Mouse (Mus musculus) lung, postnatal 0 days (tissue): ENCODE results near the gene Spata16.

Experiments used
- CTCF ChIP-seq: IDR thresholded peaks from 2 replicates; pipeline ENCODE4 v1.5.1; 2016; ENCODE audit warnings: antibody characterized with exemption, mild to moderate bottlenecking
- EP300 ChIP-seq: IDR thresholded peaks from 2 replicates; pipeline ENCODE4 v1.6.1; 2016; ENCODE audit warnings: antibody characterized with exemption, mild to moderate bottlenecking, control low read depth

DNA sequence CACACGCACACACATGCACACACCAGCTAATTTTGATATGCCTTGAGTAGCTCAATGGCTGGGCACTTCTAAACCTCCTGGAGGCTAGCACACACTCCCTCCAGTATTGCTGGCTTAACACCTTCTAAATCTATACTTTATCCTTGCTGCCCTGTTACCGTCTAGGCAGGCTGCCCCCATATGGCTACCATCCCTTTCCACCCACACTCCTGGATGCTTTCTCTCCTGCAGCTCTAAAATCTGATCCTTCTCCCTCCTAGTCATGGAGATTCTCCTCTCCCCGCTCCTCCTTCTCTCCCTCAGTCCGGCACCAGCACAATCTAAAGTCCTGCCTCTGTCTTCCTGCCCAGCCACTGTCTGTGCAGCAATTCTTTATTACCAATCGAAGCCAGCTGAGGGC, 286.0 kb downstream of the Spata16 start:
- TF ChIP-seq CTCF (no peak), EP300 (no peak)
